Mouse (Mus musculus): Measurements from ENCODE around the gene Foxn2.

- no peak for TF ChIP-seq POLR2A (IDR thresholded peaks at IDR 0.05; ENCODE audit: borderline replicate concordance, extremely low read depth, low read depth, low read length)
- no peak for TF ChIP-seq CTCF (IDR thresholded peaks at IDR 0.05; ENCODE audit: insufficient read depth, low read length)
These were observed 35.4 kb upstream of the Foxn2 start for GRCm38 (mm10) chr17:88405076-88405475.
